Mouse (Mus musculus): Measurements from ENCODE around the gene Ccer1. TPM values are rescaled to one million over a fixed set of nuclear protein-coding genes. Genes with fewer than 3 reads are reported as not detected.
A peak's percentile ranks its signal among the peaks of the same experiment; 100 is the strongest.

Ccer1 gene
- not detected in 2 replicates for polyA plus RNA-seq (2015; fragmentation: Nextera tagmentation; extraction: Ambion mirVana)

GRCm38 (mm10) chr10:97692913-97693312, at the start of gene Ccer1:
Ccer1 (plus strand) TSS chr10:97693059.
- H3K4me3 ChIP-seq (replicated peaks; ENCODE audit: low read length): no peak within 1 kb of the TSS
- no peaks in the 10 kb centered on the region for H3K27me3 ChIP-seq (ENCODE audit: control insufficient read depth, insufficient read depth, low read length)
- H3K4me2 ChIP-seq (ENCODE audit: low read depth, low read length): no peak within 1 kb of the TSS
- H3K9me3 ChIP-seq (replicated peaks; ENCODE audit: control insufficient read depth, low read length): no peaks in the 10 kb centered on the region
- H3K36me3 ChIP-seq (ENCODE audit: control insufficient read depth, insufficient read depth, low read length): no peaks in the 10 kb centered on the region
- ATAC-seq (ENCODE audit: insufficient read depth, low FRiP score): no peak
- 70% methylated on average over 20 of the region's 20 CpGs for WGBS
- no peaks in the 10 kb centered on the region for H3K4me1 ChIP-seq (ENCODE audit: control insufficient read depth, insufficient read depth, low read length)
- no peak within 1 kb of the TSS for H3K9ac ChIP-seq (ENCODE audit: low read length)
- no peak within 1 kb of the TSS for H3K27ac ChIP-seq (ENCODE audit: low read length)

GRCm38 (mm10) chr10:97643768-97644167, 49.1 kb upstream of the Ccer1 start, which contains the start of gene Epyc:
Epyc (plus strand) TSS chr10:97644068.
- no peak within 1 kb of the TSS for H3K9ac ChIP-seq (ENCODE audit: low read length)
- no peaks in the 10 kb centered on the region for H3K36me3 ChIP-seq (ENCODE audit: control insufficient read depth, insufficient read depth, low read length)
- H3K9me3 ChIP-seq (replicated peaks; ENCODE audit: control insufficient read depth, low read length): no peaks in the 10 kb centered on the region
- H3K27ac ChIP-seq (ENCODE audit: low read length): no peak within 1 kb of the TSS
- no peak within 1 kb of the TSS for H3K4me2 ChIP-seq (ENCODE audit: low read depth, low read length)
- 77% methylated on average over 2 of the region's 2 CpGs for WGBS
- H3K27me3 ChIP-seq (ENCODE audit: control insufficient read depth, insufficient read depth, low read length): no peaks in the 10 kb centered on the region
- no peak for ATAC-seq (ENCODE audit: insufficient read depth, low FRiP score)
- no peak within 1 kb of the TSS for H3K4me3 ChIP-seq (replicated peaks; ENCODE audit: low read length)
- H3K4me1 ChIP-seq (ENCODE audit: control insufficient read depth, insufficient read depth, low read length): no peaks in the 10 kb centered on the region

DNA sequence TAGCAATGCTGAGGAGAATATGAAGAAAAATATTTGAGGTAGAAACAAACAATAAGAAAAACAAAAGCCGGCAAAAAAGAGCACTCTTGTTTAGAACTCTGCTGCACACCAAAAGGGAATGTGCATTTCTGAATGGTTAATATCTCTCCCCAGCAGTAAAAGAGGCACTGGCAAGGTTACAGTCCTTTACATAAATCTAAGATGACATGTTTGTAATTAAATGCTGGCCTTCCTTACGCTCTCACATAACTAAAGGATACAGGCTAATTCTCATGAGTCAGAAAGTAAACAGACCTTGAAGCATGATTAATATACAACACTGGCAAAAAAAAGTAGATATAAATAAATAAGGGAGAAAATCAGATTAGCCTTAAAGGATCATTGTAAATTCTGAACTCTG, 42.5 kb upstream of the Ccer1 start:
- H3K9ac ChIP-seq (ENCODE audit: low read length): no peak overlapping the region
- no peak overlapping the region for H3K4me2 ChIP-seq (ENCODE audit: low read depth, low read length)
- no peaks in the 10 kb centered on the region for H3K9me3 ChIP-seq (replicated peaks; ENCODE audit: control insufficient read depth, low read length)
- no peaks in the 10 kb centered on the region for H3K4me1 ChIP-seq (ENCODE audit: control insufficient read depth, insufficient read depth, low read length)
- WGBS: 24% methylated on average over 2 of the region's 2 CpGs
- no peaks in the 10 kb centered on the region for H3K27me3 ChIP-seq (ENCODE audit: control insufficient read depth, insufficient read depth, low read length)
- no peak overlapping the region for H3K27ac ChIP-seq (ENCODE audit: low read length)
- peak; percentile 60; the same call in 1 of the 2 replicates for ATAC-seq (ENCODE audit: insufficient read depth, low FRiP score)
- H3K4me3 ChIP-seq (replicated peaks; ENCODE audit: low read length): no peak overlapping the region
- H3K36me3 ChIP-seq (ENCODE audit: control insufficient read depth, insufficient read depth, low read length): no peaks in the 10 kb centered on the region

- Histone ChIP-seq H3K4me2 (ENCODE audit: low read depth, low read length) (no peak overlapping the region), H3K36me3 (ENCODE audit: control insufficient read depth, insufficient read depth, low read length) (no peaks in the 10 kb centered on the region), H3K4me3 (replicated peaks; ENCODE audit: low read length) (no peak overlapping the region), H3K27me3 (ENCODE audit: control insufficient read depth, insufficient read depth, low read length) (no peaks in the 10 kb centered on the region), H3K4me1 (ENCODE audit: control insufficient read depth, insufficient read depth, low read length) (no peaks in the 10 kb centered on the region), H3K9me3 (replicated peaks; ENCODE audit: control insufficient read depth, low read length) (no peaks in the 10 kb centered on the region), H3K9ac (ENCODE audit: low read length) (no peak overlapping the region), H3K27ac (ENCODE audit: low read length) (no peak overlapping the region)
- ATAC-seq (ENCODE audit: insufficient read depth, low FRiP score): no peak
- WGBS: 95% methylated on average over 1 of the region's 1 CpGs
Measured at GRCm38 (mm10) chr10:97659489-97659888, 33.4 kb upstream of the Ccer1 start.

DNA sequence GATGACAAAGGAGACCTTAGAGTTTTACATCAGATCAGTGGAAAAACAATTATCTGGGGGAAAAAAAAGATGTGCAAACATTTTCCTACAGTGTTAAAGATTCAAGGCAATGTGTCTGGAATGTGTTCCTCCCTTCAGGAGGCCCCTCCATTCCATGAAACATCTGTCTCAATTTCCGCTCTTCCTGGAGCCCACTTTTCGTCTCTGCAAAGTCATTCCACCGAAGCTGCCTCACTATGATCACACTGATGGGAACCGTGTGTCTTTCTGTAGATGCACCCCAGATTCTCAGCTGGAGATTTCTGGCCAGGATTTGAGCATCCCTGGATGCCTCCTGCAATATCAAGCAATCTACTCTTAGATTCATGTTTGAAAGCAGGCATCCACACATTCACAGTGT, 24.2 kb upstream of the Ccer1 start:
- H3K9ac ChIP-seq (ENCODE audit: low read length): no peak overlapping the region
- H3K4me1 ChIP-seq (ENCODE audit: control insufficient read depth, insufficient read depth, low read length): peaks cover 8% of the 10 kb centered on the region; the same call in 1 of the 2 replicates
- H3K36me3 ChIP-seq (ENCODE audit: control insufficient read depth, insufficient read depth, low read length): no peaks in the 10 kb centered on the region
- no peaks in the 10 kb centered on the region for H3K27me3 ChIP-seq (ENCODE audit: control insufficient read depth, insufficient read depth, low read length)
- ATAC-seq (ENCODE audit: insufficient read depth, low FRiP score): no peak
- H3K4me3 ChIP-seq (replicated peaks; ENCODE audit: low read length): no peak overlapping the region
- peak overlapping the region; percentile 68 for H3K27ac ChIP-seq (ENCODE audit: low read length)
- WGBS: 37% methylated on average over 4 of the region's 4 CpGs
- no peak overlapping the region for H3K4me2 ChIP-seq (ENCODE audit: low read depth, low read length)
- no peaks in the 10 kb centered on the region for H3K9me3 ChIP-seq (replicated peaks; ENCODE audit: control insufficient read depth, low read length)

- no peaks in the 10 kb centered on the region for H3K27me3 ChIP-seq (ENCODE audit: control insufficient read depth, insufficient read depth, low read length)
- H3K36me3 ChIP-seq (ENCODE audit: control insufficient read depth, insufficient read depth, low read length): no peaks in the 10 kb centered on the region
- no peak overlapping the region for H3K27ac ChIP-seq (ENCODE audit: low read length)
- no peak overlapping the region for H3K9ac ChIP-seq (ENCODE audit: low read length)
- H3K4me2 ChIP-seq (ENCODE audit: low read depth, low read length): no peak overlapping the region
- 27% methylated on average over 4 of the region's 4 CpGs for WGBS
- no peak for ATAC-seq (ENCODE audit: insufficient read depth, low FRiP score)
- H3K4me3 ChIP-seq (replicated peaks; ENCODE audit: low read length): no peak overlapping the region
- H3K4me1 ChIP-seq (ENCODE audit: control insufficient read depth, insufficient read depth, low read length): peaks cover 8% of the 10 kb centered on the region; the same call in 1 of the 2 replicates
- no peaks in the 10 kb centered on the region for H3K9me3 ChIP-seq (replicated peaks; ENCODE audit: control insufficient read depth, low read length)
Measured at GRCm38 (mm10) chr10:97670202-97670601, 22.7 kb upstream of the Ccer1 start.

DNA sequence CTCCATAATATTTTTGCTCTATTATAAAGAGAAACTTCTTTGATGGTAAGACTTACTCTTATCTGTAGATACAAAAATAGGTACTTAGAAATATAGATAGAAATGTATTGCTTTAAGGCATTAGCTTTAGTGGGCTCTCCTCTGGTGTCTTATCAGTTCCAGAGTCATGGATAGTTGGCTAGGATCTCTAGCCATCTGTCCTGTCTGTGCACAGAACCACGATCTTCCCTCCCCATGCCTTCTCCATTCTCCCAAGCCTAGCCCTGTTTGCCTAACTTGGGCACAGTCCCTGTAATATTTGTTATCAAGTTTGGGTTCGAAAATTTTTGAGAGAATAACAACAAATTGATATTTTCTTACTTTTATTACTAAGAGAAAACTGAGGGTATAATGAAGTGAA, 19.6 kb upstream of the Ccer1 start:
- 73% methylated on average over 2 of the region's 2 CpGs for WGBS

DNA sequence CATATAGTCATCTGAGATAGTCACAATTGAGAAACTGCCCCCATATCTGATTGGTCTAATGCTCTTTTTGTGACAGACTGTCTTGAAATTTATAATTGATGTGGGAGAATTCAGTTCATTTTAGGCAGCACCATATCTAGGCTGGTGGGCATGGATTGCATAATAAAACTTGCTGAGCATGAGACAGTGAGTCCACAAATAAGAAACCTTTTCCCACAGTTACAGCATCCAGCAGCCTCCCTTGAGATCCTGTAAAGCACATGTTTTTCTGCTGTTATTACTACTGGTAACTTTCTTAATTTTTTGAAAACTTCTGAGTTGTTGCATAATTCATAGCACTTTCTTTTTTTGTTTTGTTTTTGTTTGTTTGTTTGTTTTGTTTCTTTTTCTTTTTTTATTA, 9.9 kb upstream of the Ccer1 start:
- H3K27me3 ChIP-seq (ENCODE audit: control insufficient read depth, insufficient read depth, low read length): no peaks in the 10 kb centered on the region
- H3K9me3 ChIP-seq (replicated peaks; ENCODE audit: control insufficient read depth, low read length): no peaks in the 10 kb centered on the region
- H3K36me3 ChIP-seq (ENCODE audit: control insufficient read depth, insufficient read depth, low read length): no peaks in the 10 kb centered on the region
- H3K4me3 ChIP-seq (replicated peaks; ENCODE audit: low read length): no peak overlapping the region
- H3K9ac ChIP-seq (ENCODE audit: low read length): no peak overlapping the region
- H3K27ac ChIP-seq (ENCODE audit: low read length): no peak overlapping the region
- no peak for ATAC-seq (ENCODE audit: insufficient read depth, low FRiP score)
- no peak overlapping the region for H3K4me2 ChIP-seq (ENCODE audit: low read depth, low read length)
- no peaks in the 10 kb centered on the region for H3K4me1 ChIP-seq (ENCODE audit: control insufficient read depth, insufficient read depth, low read length)

More for the DNA sequence above, 19.6 kb upstream of the Ccer1 start:
- no peak overlapping the region for H3K4me3 ChIP-seq (replicated peaks; ENCODE audit: low read length)
- H3K27ac ChIP-seq (ENCODE audit: low read length): no peak overlapping the region
- H3K36me3 ChIP-seq (ENCODE audit: control insufficient read depth, insufficient read depth, low read length): no peaks in the 10 kb centered on the region
- H3K9ac ChIP-seq (ENCODE audit: low read length): no peak overlapping the region
- H3K27me3 ChIP-seq (ENCODE audit: control insufficient read depth, insufficient read depth, low read length): no peaks in the 10 kb centered on the region
- ATAC-seq (ENCODE audit: insufficient read depth, low FRiP score): no peak
- H3K4me1 ChIP-seq (ENCODE audit: control insufficient read depth, insufficient read depth, low read length): peaks cover 6% of the 10 kb centered on the region; the same call in 1 of the 2 replicates
- H3K9me3 ChIP-seq (replicated peaks; ENCODE audit: control insufficient read depth, low read length): no peaks in the 10 kb centered on the region
- no peak overlapping the region for H3K4me2 ChIP-seq (ENCODE audit: low read depth, low read length)

DNA sequence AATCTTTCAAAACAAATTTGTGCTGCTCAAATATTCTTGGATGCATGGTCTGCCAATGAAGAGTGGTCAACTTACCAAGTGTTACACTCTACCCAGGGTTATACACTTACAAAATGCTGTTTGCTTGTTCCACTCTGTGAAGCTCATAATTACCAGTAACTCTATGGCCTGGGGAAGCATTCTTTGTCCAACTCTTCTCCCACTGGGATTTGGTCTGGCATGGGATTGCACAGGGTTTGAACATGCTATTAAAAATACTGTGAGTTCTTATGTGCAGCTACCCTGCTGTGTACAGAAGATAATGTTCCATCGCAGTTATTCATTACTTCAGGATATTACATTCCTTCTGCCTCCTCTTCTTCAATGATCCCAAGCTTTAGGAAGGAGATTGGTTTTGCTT, 5.7 kb upstream of the Ccer1 start:
- no peak for ATAC-seq (ENCODE audit: insufficient read depth, low FRiP score)
- H3K4me3 ChIP-seq (replicated peaks; ENCODE audit: low read length): no peak overlapping the region
- no peak overlapping the region for H3K27ac ChIP-seq (ENCODE audit: low read length)
- H3K9ac ChIP-seq (ENCODE audit: low read length): no peak overlapping the region
- no peak overlapping the region for H3K4me2 ChIP-seq (ENCODE audit: low read depth, low read length)
- WGBS: 93% methylated on average over 1 of the region's 1 CpGs
- H3K36me3 ChIP-seq (ENCODE audit: control insufficient read depth, insufficient read depth, low read length): no peaks in the 10 kb centered on the region
- no peaks in the 10 kb centered on the region for H3K9me3 ChIP-seq (replicated peaks; ENCODE audit: control insufficient read depth, low read length)
- H3K4me1 ChIP-seq (ENCODE audit: control insufficient read depth, insufficient read depth, low read length): no peaks in the 10 kb centered on the region
- H3K27me3 ChIP-seq (ENCODE audit: control insufficient read depth, insufficient read depth, low read length): no peaks in the 10 kb centered on the region

- Histone ChIP-seq H3K9ac (ENCODE audit: low read length) (no peak overlapping the region), H3K27ac (ENCODE audit: low read length) (no peak overlapping the region), H3K4me1 (ENCODE audit: control insufficient read depth, insufficient read depth, low read length) (no peaks in the 10 kb centered on the region), H3K36me3 (ENCODE audit: control insufficient read depth, insufficient read depth, low read length) (no peaks in the 10 kb centered on the region), H3K4me3 (replicated peaks; ENCODE audit: low read length) (no peak overlapping the region), H3K27me3 (ENCODE audit: control insufficient read depth, insufficient read depth, low read length) (no peaks in the 10 kb centered on the region), H3K4me2 (ENCODE audit: low read depth, low read length) (no peak overlapping the region), H3K9me3 (replicated peaks; ENCODE audit: control insufficient read depth, low read length) (no peaks in the 10 kb centered on the region)
- 65% methylated on average over 3 of the region's 3 CpGs for WGBS
- no peak for ATAC-seq (ENCODE audit: insufficient read depth, low FRiP score)
Measured at GRCm38 (mm10) chr10:97689425-97689824, 3.4 kb upstream of the Ccer1 start.

All from stomach, embryonic 16.5 days (tissue).